Mouse (Mus musculus) megakaryocyte progenitor cell, adult 5-6 weeks (primary cell): ENCODE results near the gene Rdh16. TPM values are rescaled to one million over a fixed set of nuclear protein-coding genes. Genes with fewer than 3 reads are reported as not detected.

ENCODE experiments used
- ATAC-seq: replicated peaks from 2 replicates; pipeline ENCODE4 v1.8.0; 2016; ENCODE audit warnings: mild to moderate bottlenecking, moderate TSS enrichment, inconsistent platforms; ENCODE audit not compliant: poor library complexity
- total RNA-seq, 2 experiments: library from RNA; stranded (forward) in 1 of 2; stranded (reverse) in 1 of 2; fragments of 157-497, 149-512 nt in 1 of 2; fragments of 200-1000 nt in 1 of 2; gene quantifications; 2 replicates each; pipeline versions ENCODE4 v1.2.3 to v1.2.4; 2015 to 2017

The Rdh16 gene
- total RNA-seq, 2 experiments from 2014 or later, result not detected

DNA sequence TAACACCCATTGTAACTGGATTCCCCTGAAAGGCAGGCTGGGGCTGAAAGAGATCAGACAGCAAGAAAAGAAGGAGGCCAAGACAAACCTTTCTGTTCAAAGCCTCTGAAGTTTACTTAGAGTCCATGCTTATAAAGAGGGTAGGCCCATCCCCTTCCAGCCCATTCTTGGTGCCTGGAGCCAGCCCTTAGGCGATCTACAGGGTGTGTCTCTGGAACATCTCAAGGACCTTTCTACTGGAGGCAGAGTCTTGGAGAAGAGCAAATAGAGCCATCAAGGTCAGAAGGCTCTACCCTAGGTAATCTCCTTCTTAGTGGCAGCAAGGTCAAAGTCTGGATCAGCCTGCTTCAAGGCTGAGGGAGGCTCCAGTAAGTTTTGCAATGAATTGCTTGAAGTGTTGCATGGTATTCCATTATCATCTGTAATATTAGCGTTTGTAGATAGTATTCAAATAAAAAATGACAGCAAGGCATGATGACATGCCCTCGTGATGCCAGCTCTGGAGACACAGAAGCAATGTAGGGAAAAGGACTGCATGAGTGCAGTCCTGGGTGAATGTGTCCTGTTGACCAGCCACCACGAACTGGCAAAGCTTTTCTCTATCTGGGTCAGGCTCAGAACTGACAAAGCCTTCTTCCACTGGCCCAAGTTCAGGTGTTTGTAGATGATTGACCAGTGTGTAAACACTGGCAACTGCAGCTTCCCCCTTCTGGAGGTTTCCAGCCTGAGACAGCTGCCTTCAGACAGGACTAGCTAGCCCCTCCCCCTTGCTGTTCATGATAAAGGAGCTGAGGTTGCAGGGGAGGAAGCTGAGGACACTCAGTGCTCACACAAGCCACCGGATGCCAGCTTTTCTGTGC is 92.4 kb downstream of the Rdh16 start:
- peak; percentile 87 for ATAC-seq

Other genes with a start within 250 kb of the Rdh16 start
- 9.8 and 10.0 TPM in 2 replicates for gene Lrp1, start 180.0 kb upstream of the Rdh16 start, total RNA-seq (2015)
- 4.5 and 7.3 TPM in 2 replicates for gene Lrp1, start 180.0 kb upstream of the Rdh16 start, total RNA-seq (2017)
- gene Stat6, start 158.2 kb upstream of the Rdh16 start, total RNA-seq (2015), result 27.3 and 29.6 TPM in 2 replicates
- 38.9 and 42.7 TPM in 2 replicates for gene Stat6, start 158.2 kb upstream of the Rdh16 start, total RNA-seq (2017)
- gene Nemp1, start 134.3 kb upstream of the Rdh16 start, total RNA-seq (2015), result 15.7 and 19.8 TPM in 2 replicates
- gene Nemp1, start 134.3 kb upstream of the Rdh16 start, total RNA-seq (2017), result 17.8 and 25.3 TPM in 2 replicates
- gene Nab2, start 132.6 kb upstream of the Rdh16 start, total RNA-seq (2015), result 2.4 and 2.6 TPM in 2 replicates
- gene Nab2, start 132.6 kb upstream of the Rdh16 start, total RNA-seq (2017), result 3.4 and 5.2 TPM in 2 replicates
- 0.15 TPM in 1 of 2 replicates, not detected in the other for gene Myo1a, start 96.0 kb upstream of the Rdh16 start, total RNA-seq (2015)
- 0.03 and 0.37 TPM in 2 replicates for gene Myo1a, start 96.0 kb upstream of the Rdh16 start, total RNA-seq (2017)
- gene Tac2, start 76.7 kb upstream of the Rdh16 start, total RNA-seq (2015), result 1.2 TPM in 1 of 2 replicates, not detected in the other
- gene Tac2, start 76.7 kb upstream of the Rdh16 start, total RNA-seq (2017), result not detected in 2 replicates
- 4.7 and 5.1 TPM in 2 replicates for gene Zbtb39, start 61.6 kb upstream of the Rdh16 start, total RNA-seq (2015)
- gene Zbtb39, start 61.6 kb upstream of the Rdh16 start, total RNA-seq (2017), result 2.0 and 3.0 TPM in 2 replicates
- gene Gpr182, start 49.4 kb upstream of the Rdh16 start, total RNA-seq (2015), result not detected in 2 replicates
- not detected in 2 replicates for gene Gpr182, start 49.4 kb upstream of the Rdh16 start, total RNA-seq (2017)
- gene Rdh1, start 41.4 kb upstream of the Rdh16 start, total RNA-seq (2015), result not detected in 2 replicates
- not detected in 2 replicates for gene Rdh1, start 41.4 kb upstream of the Rdh16 start, total RNA-seq (2017)
- gene Rdh16f1, start 41.4 kb upstream of the Rdh16 start, total RNA-seq (2015), result not detected in 2 replicates
- gene Rdh16f1, start 41.4 kb upstream of the Rdh16 start, total RNA-seq (2017), result not detected in 2 replicates
- gene Rdh9, start 24.8 kb upstream of the Rdh16 start, total RNA-seq (2015), result not detected in 2 replicates
- gene Rdh9, start 24.8 kb upstream of the Rdh16 start, total RNA-seq (2017), result not detected in 2 replicates
- gene Rdh19, start 48.8 kb downstream of the Rdh16 start, total RNA-seq (2015), result not detected in 2 replicates
- not detected in 2 replicates for gene Rdh19, start 48.8 kb downstream of the Rdh16 start, total RNA-seq (2017)
- gene Rdh16f2, start 65.3 kb downstream of the Rdh16 start, total RNA-seq (2015), result not detected in 2 replicates
- not detected in 2 replicates for gene Rdh16f2, start 65.3 kb downstream of the Rdh16 start, total RNA-seq (2017)
- gene Rdh7, start 87.7 kb downstream of the Rdh16 start, total RNA-seq (2015), result not detected in 2 replicates
- not detected in 2 replicates for gene Rdh7, start 87.7 kb downstream of the Rdh16 start, total RNA-seq (2017)
- not detected in 2 replicates for gene Sdr9c7, start 97.4 kb downstream of the Rdh16 start, total RNA-seq (2015)
- not detected in 2 replicates for gene Sdr9c7, start 97.4 kb downstream of the Rdh16 start, total RNA-seq (2017)
- not detected in 2 replicates for gene Hsd17b6, start 206.5 kb downstream of the Rdh16 start, total RNA-seq (2015)
- not detected in 2 replicates for gene Hsd17b6, start 206.5 kb downstream of the Rdh16 start, total RNA-seq (2017)
- 109 and 117 TPM in 2 replicates for gene Prim1, start 214.0 kb downstream of the Rdh16 start, total RNA-seq (2015)
- 116 and 131 TPM in 2 replicates for gene Prim1, start 214.0 kb downstream of the Rdh16 start, total RNA-seq (2017)
- 1,210 and 1,292 TPM in 2 replicates for gene Naca, start 234.4 kb downstream of the Rdh16 start, total RNA-seq (2015)
- gene Naca, start 234.4 kb downstream of the Rdh16 start, total RNA-seq (2017), result 2,424 and 2,528 TPM in 2 replicates